Mouse (Mus musculus) neural tube, embryonic 10.5 days (tissue): ENCODE data around the gene Nme4.

Experiments used
- DNase-seq: peaks from one replicate; pipeline ENCODE4 v3.0.0-alpha.2; 2017; ENCODE audit warnings: low spot score; ENCODE audit errors: extremely low spot score

The Nme4 gene

GRCm38 (mm10) chr17:26095121-26095740 is at the start of gene Nme4:
Gene Nme4 (minus strand): TSS chr17:26095602.
- peak; percentile 84 for DNase-seq

GRCm38 (mm10) chr17:26143386-26143785 is 48.0 kb upstream of the Nme4 start:
- no peak for DNase-seq

- no peak for DNase-seq
Observed at GRCm38 (mm10) chr17:26142796-26143195, 47.4 kb upstream of the Nme4 start.

GRCm38 (mm10) chr17:26138901-26139381 is 43.5 kb upstream of the Nme4 start:
- no peak for DNase-seq

GRCm38 (mm10) chr17:26138239-26138836 is 42.9 kb upstream of the Nme4 start, which contains the start of gene Axin1:
Gene Axin1 (plus strand): TSS chr17:26138688.
- peak; percentile 97 for DNase-seq

- no peak for DNase-seq
Observed at GRCm38 (mm10) chr17:26137751-26138130, 42.3 kb upstream of the Nme4 start.

GRCm38 (mm10) chr17:26137106-26137750 is 41.8 kb upstream of the Nme4 start:
- DNase-seq = no peak

GRCm38 (mm10) chr17:26131856-26132853 is 36.8 kb upstream of the Nme4 start:
- DNase-seq = no peak

GRCm38 (mm10) chr17:26131062-26131732 is 35.8 kb upstream of the Nme4 start:
- DNase-seq = no peak

- DNase-seq = no peak
Observed at GRCm38 (mm10) chr17:26125226-26125625, 29.8 kb upstream of the Nme4 start.

- no peak for DNase-seq
Observed at GRCm38 (mm10) chr17:26124560-26124959, 29.2 kb upstream of the Nme4 start.

GRCm38 (mm10) chr17:26123267-26123684 is 27.9 kb upstream of the Nme4 start, which contains the start of gene Mrpl28:
Gene Mrpl28 (plus strand): TSS chr17:26123500.
- peak; percentile 94 for DNase-seq

GRCm38 (mm10) chr17:26122431-26123140 is 27.2 kb upstream of the Nme4 start:
- no peak for DNase-seq

- DNase-seq = peak; percentile 52
Observed at GRCm38 (mm10) chr17:26119766-26120710, 24.6 kb upstream of the Nme4 start.

- DNase-seq = no peak
Observed at GRCm38 (mm10) chr17:26116503-26117258, 21.3 kb upstream of the Nme4 start.

GRCm38 (mm10) chr17:26115956-26116487 is 20.6 kb upstream of the Nme4 start:
- no peak for DNase-seq

GRCm38 (mm10) chr17:26115205-26115898 is 19.9 kb upstream of the Nme4 start:
- DNase-seq = no peak
